Mouse (Mus musculus) ovary, postnatal 14 days (tissue): ENCODE measurements around the gene Zfp61.

Source experiments
- DNase-seq: peaks from one replicate; pipeline ENCODE4 v3.0.0; 2022; ENCODE audit warnings: low spot score

The Zfp61 gene

DNA sequence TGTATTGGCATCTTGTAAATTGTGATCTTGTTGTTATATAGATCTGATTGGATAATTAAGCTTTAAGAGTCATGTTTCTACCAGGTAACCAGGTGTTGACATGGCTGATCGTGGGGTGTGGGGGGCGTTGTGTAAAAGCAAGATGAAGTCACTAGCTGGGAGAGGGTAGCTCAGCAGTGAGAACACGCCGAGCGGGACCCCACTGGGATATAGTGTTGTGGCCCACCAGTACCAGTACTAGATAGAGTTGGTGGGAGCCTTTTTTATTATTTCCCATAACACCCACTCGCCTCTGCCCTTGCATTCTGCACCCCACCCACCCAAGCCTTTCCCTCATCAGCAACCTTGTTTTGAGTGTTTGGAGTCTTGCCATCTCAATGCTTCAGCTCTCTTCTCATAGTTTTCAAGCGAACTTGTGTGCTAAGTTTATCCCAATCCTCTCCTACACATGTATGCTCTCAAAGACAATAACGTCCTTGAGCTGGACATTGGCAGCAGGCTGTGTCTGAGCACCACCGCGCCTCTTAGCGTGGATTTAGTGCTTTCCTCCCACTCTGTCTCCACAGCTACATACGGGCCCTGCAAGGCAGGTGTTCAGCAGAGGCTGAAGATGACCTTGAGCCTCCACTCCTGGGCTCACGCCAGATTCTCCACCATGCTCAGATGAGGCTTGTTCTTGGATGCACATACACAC lies 41.6 kb downstream of the Zfp61 start:
- no peak for DNase-seq

DNA sequence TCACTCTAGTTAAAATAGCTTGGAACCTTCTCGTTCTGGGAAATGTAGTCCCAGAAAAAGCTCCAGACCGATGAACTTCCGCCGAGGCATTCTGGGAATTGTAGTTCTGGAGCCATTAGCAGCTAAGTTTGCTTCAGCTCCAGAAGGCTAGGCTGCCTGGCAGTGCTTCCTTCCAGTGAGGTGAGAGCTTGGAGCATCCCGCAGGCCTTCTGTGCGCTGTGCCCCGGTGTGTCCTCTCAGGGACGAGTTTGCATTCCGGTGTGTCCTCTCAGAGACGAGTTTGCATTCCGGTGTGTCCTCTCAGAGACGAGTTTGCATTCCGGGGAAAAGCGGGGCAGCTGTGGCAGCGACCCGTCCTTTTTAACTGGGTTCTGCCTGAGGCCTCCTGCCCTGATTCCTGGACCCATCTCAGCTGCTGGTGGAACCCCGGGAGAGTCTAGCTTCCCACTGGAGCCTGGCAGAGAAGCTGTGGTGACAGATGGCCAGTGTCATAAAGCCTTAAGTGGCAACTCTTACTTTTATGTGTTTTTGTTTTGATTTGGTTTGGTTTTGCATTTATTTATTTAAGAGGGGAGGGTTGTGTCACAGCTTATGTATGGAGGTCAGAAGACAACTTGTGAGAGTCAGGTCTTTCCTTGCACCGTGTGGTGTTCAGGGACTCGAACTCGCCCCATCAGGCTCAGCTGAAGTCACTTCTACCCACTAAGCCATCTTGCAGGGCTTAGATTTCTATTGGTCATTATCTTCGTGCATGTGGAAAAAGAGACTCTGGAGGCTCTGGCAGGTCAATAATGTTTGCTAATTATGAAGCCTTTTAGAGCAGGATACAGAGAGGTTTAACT lies 46.2 kb downstream of the Zfp61 start, which contains the start of gene Zfp108:
Zfp108 (plus strand) TSS at position 162 of the 842 bp plus-strand sequence.
- peak; percentile 67 for DNase-seq

DNA sequence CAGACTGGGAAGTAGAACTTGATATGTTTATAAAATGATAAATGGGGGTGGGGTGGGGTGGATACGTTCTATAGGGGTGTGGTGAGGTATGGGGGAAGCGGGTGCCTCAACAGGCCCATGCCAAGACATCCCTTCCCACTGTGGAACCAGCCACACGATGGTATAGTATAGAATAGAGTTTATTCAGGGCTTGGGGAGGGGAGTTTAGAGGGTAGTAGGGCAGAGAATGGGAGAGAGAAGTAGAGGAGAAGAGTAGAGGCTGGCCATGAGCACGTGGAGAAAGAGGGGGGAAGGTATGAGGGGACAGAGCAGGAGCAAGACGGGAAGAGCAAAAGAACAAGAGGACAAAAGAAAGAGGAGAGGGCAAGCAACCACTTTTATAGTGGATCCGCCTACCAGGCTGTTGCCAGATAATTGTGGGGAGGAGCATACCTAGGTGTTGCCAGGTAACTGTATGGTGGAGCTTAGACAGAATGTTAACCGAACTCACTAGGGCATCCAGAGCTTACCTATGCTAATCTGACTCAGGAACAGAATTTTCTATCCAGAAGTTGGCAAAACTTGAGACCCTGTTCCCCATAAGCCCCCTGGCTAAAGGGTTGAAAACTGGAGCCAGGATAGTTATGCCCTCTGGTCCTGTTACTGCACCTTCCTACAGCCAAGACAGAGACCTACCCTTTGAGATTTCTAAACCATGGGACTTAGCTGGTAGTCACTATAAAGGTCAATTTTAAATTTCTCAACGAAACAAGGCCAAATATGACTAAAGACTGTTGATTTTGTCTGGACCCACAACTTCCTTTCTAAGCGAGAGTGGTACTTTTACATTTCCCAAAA lies 47.0 kb downstream of the Zfp61 start:
- DNase-seq = no peak
